Mouse (Mus musculus) brain, embryonic 14.5 days (tissue): ENCODE data around the gene Sgf29.

Source experiments
- CTCF ChIP-seq: fragments of 200-500 bp; IDR thresholded peaks from 2 replicates; pipeline ENCODE4 v1.5.1; 2012; ENCODE audit warnings: inconsistent platforms, mild to moderate bottlenecking, moderate library complexity, borderline replicate concordance; ENCODE audit not compliant: insufficient read depth, insufficient read length; ENCODE audit errors: extremely low read depth
- POLR2A ChIP-seq: fragments of 200-500 bp; IDR thresholded peaks from 2 replicates; pipeline ENCODE4 v1.6.1; 2012; ENCODE audit warnings: mild to moderate bottlenecking, inconsistent platforms, borderline replicate concordance; ENCODE audit not compliant: poor library complexity, insufficient read depth, insufficient read length, severe bottlenecking; ENCODE audit errors: extremely low read depth

DNA sequence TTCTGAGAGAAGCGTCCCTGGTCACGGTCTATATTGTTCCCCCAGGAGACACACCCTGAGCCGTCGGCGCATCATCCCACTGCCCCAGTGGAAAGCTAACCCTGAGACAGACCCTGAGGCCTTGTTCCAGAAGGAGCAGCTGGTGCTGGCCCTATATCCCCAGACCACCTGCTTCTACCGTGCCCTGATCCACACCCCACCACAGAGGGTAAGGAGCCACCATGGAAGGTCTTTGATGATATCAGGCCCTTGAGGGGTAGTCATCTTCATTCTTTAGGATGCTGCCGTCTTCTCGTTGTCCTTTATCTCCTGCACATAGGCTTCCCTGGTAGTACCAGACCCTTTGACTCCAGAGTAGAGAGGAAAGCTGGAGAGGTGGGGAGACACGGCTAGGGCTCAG lies 23.0 kb downstream of the Sgf29 start:
- no peak for TF ChIP-seq CTCF
- TF ChIP-seq POLR2A, result no peak
